Mouse (Mus musculus): Measurements from ENCODE around the gene Zscan20.

DNA sequence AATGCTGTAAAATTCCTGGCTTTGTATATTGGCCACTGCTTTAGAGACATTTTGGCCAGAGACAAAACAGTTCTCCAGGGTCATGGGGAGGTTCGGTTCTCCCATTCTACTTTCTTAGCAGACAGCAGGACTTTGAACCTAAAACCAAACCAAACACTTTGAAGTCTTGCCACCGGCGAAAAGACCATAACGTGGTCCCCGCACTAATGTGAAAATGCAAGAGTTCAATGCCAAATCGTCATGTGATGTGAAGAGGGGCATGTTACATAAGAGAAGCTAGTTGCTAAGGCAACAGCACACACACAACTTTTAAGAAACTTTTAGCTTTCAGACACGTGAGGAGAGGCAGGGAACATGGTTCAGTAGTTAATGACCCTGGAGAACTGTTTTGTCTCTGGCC lies 25.6 kb upstream of the Zscan20 start:
- TF ChIP-seq POLR2AphosphoS5 (IDR thresholded peaks at IDR 0.05; ENCODE audit: insufficient replicate concordance, low read depth, low read length) (no peak), GATA2 (IDR thresholded peaks at IDR 0.05; ENCODE audit: borderline replicate concordance, low read depth, low read length) (no peak), CTCF (IDR thresholded peaks at IDR 0.05; ENCODE audit: low read depth, low read length) (no peak), GATA1 (IDR thresholded peaks at IDR 0.05; ENCODE audit: borderline replicate concordance, low read length) (no peak), TAL1 (conservative IDR thresholded peaks at IDR 0.05; ENCODE audit: low read depth, low read length) (no peak)
